Mouse (Mus musculus): ENCODE data around the gene Ppp1r3e. TPM values are rescaled to one million over a fixed set of nuclear protein-coding genes. Genes with fewer than 3 reads are reported as not detected.

The Ppp1r3e gene
- polyA plus RNA-seq, 1 experiment, result 26.7 TPM

GRCm38 (mm10) chr14:54883154-54884021, 6.0 kb upstream of the Ppp1r3e start, which contains the start of the genes Bcl2l2 and Gm20521:
Bcl2l2 (plus strand) TSS chr14:54883377.
Gm20521 (plus strand) TSS chr14:54883441.
- DNase-seq (ENCODE audit: low read depth), result no peak

- no peak for DNase-seq (ENCODE audit: low read depth)
These were observed 757 bp downstream of the Ppp1r3e start for GRCm38 (mm10) chr14:54876539-54877047.

GRCm38 (mm10) chr14:54875844-54876538, 1.4 kb downstream of the Ppp1r3e start:
- no peak for DNase-seq (ENCODE audit: low read depth)

- DNase-seq (ENCODE audit: low read depth), result no peak
These were observed 3.2 kb downstream of the Ppp1r3e start for GRCm38 (mm10) chr14:54874165-54874564.

GRCm38 (mm10) chr14:54870861-54871260, 6.5 kb downstream of the Ppp1r3e start, which contains the start of gene Homez:
Homez (minus strand) TSS chr14:54870961.
- DNase-seq (ENCODE audit: low read depth), result no peak

- no peak for DNase-seq (ENCODE audit: low read depth)
These were observed 9.3 kb downstream of the Ppp1r3e start for GRCm38 (mm10) chr14:54868026-54868425.

- no peak for DNase-seq (ENCODE audit: low read depth)
These were observed 10.4 kb downstream of the Ppp1r3e start for GRCm38 (mm10) chr14:54866936-54867335.

GRCm38 (mm10) chr14:54866268-54866667, 11.1 kb downstream of the Ppp1r3e start:
- DNase-seq (ENCODE audit: low read depth), result no peak

GRCm38 (mm10) chr14:54865626-54866025, 11.7 kb downstream of the Ppp1r3e start:
- DNase-seq (ENCODE audit: low read depth), result no peak

- DNase-seq (ENCODE audit: low read depth), result no peak
These were observed 12.9 kb downstream of the Ppp1r3e start for GRCm38 (mm10) chr14:54864313-54865036.

- no peak for DNase-seq (ENCODE audit: low read depth)
These were observed 13.6 kb downstream of the Ppp1r3e start for GRCm38 (mm10) chr14:54863501-54864312.

GRCm38 (mm10) chr14:54860511-54860910, 16.8 kb downstream of the Ppp1r3e start:
- DNase-seq (ENCODE audit: low read depth), result no peak

GRCm38 (mm10) chr14:54857891-54858290, 19.5 kb downstream of the Ppp1r3e start:
- no peak for DNase-seq (ENCODE audit: low read depth)

GRCm38 (mm10) chr14:54856703-54857102, 20.6 kb downstream of the Ppp1r3e start:
- no peak for DNase-seq (ENCODE audit: low read depth)

- no peak for DNase-seq (ENCODE audit: low read depth)
These were observed 21.6 kb downstream of the Ppp1r3e start for GRCm38 (mm10) chr14:54855726-54856125.

GRCm38 (mm10) chr14:54843461-54843860, 33.9 kb downstream of the Ppp1r3e start:
- no peak for DNase-seq (ENCODE audit: low read depth)

GRCm38 (mm10) chr14:54823716-54824115, 53.6 kb downstream of the Ppp1r3e start:
- no peak for DNase-seq (ENCODE audit: low read depth)
